Mouse (Mus musculus): Measurements from ENCODE around the gene Arl4c. TPM values are rescaled to one million over a fixed set of nuclear protein-coding genes. Genes with fewer than 3 reads are reported as not detected.
A peak's percentile ranks its signal among the peaks of the same experiment; 100 is the strongest.

Gene Arl4c
- polyA plus RNA-seq, 1 experiment from 2014 or later, result 42.8 TPM

GRCm38 (mm10) chr1:88720626-88721229 lies 18.7 kb upstream of the Arl4c start:
- no peaks in the 10 kb centered on the region for H3K27me3 ChIP-seq
- WGBS, result 56% methylated on average over 11 of the region's 11 CpGs
- no peaks in the 10 kb centered on the region; the same call in 1 of the 2 replicates for H3K9me3 ChIP-seq

GRCm38 (mm10) chr1:88718563-88718962 lies 16.5 kb upstream of the Arl4c start:
- WGBS, result 78% methylated on average over 3 of the region's 3 CpGs
- Histone ChIP-seq H3K9ac (no peak overlapping the region), H3K9me3 (no peaks in the 10 kb centered on the region; the same call in 1 of the 2 replicates)

More at GRCm38 (mm10) chr1:88720626-88721229, 18.7 kb upstream of the Arl4c start:
- Histone ChIP-seq H3K9ac (no peak overlapping the region), H3K27ac (no peak overlapping the region), H3K36me3 (no peaks in the 10 kb centered on the region), H3K4me2 (no peak overlapping the region), H3K4me3 (no peak overlapping the region), H3K4me1 (replicated peaks) (0 out of 2 replicates have a peak, but pooled peaks cover 3% of the 10 kb centered on the region)
- no peak for ATAC-seq (ENCODE audit: low FRiP score)

GRCm38 (mm10) chr1:88717736-88718135 lies 15.7 kb upstream of the Arl4c start:
- no peak for ATAC-seq (ENCODE audit: low FRiP score)
- no peaks in the 10 kb centered on the region for H3K36me3 ChIP-seq
- 79% methylated on average over 13 of the region's 13 CpGs for WGBS

More at GRCm38 (mm10) chr1:88718563-88718962, 16.5 kb upstream of the Arl4c start:
- Histone ChIP-seq H3K36me3 (no peaks in the 10 kb centered on the region), H3K4me2 (no peak overlapping the region), H3K4me3 (no peak overlapping the region), H3K27me3 (no peaks in the 10 kb centered on the region), H3K27ac (no peak overlapping the region), H3K4me1 (replicated peaks) (0 out of 2 replicates have a peak, but pooled peaks cover 3% of the 10 kb centered on the region)
- ATAC-seq (ENCODE audit: low FRiP score), result no peak

GRCm38 (mm10) chr1:88712011-88712410 lies 10.0 kb upstream of the Arl4c start:
- H3K4me1 ChIP-seq (replicated peaks), result peaks cover 16% of the 10 kb centered on the region
- WGBS, result 74% methylated on average over 6 of the region's 6 CpGs
- no peak overlapping the region for H3K27ac ChIP-seq
- no peak overlapping the region for H3K4me3 ChIP-seq
- H3K4me2 ChIP-seq, result no peak overlapping the region
- no peaks in the 10 kb centered on the region for H3K9me3 ChIP-seq
- no peak overlapping the region for H3K9ac ChIP-seq
- H3K36me3 ChIP-seq, result no peaks in the 10 kb centered on the region
- no peak for ATAC-seq (ENCODE audit: low FRiP score)
- no peaks in the 10 kb centered on the region for H3K27me3 ChIP-seq

More at GRCm38 (mm10) chr1:88717736-88718135, 15.7 kb upstream of the Arl4c start:
- Histone ChIP-seq H3K4me2 (no peak overlapping the region), H3K4me1 (replicated peaks) (0 out of 2 replicates have a peak, but pooled peaks cover 3% of the 10 kb centered on the region), H3K27me3 (no peaks in the 10 kb centered on the region), H3K9ac (no peak overlapping the region), H3K9me3 (no peaks in the 10 kb centered on the region), H3K4me3 (no peak overlapping the region), H3K27ac (no peak overlapping the region)

- Histone ChIP-seq H3K4me1 (replicated peaks) (peaks cover 26% of the 10 kb centered on the region), H3K4me3 (no peak overlapping the region), H3K27me3 (0 out of 2 replicates have a peak, but pooled peaks cover 4% of the 10 kb centered on the region), H3K4me2 (no peak overlapping the region), H3K27ac (peak overlapping the region; percentile 63), H3K9me3 (no peaks in the 10 kb centered on the region), H3K9ac (no peak overlapping the region), H3K36me3 (no peaks in the 10 kb centered on the region)
- 42% methylated on average over 9 of the region's 9 CpGs for WGBS
- no peak for ATAC-seq (ENCODE audit: low FRiP score)
These were observed 6.8 kb upstream of the Arl4c start for GRCm38 (mm10) chr1:88708646-88709305.

- H3K27me3 ChIP-seq, result 0 out of 2 replicates have a peak, but pooled peaks cover 5% of the 10 kb centered on the region
- H3K4me1 ChIP-seq (replicated peaks), result peaks cover 26% of the 10 kb centered on the region
- H3K4me2 ChIP-seq, result no peak overlapping the region
- ATAC-seq (ENCODE audit: low FRiP score), result no peak
- 80% methylated on average over 3 of the region's 3 CpGs for WGBS
- peak overlapping the region; percentile 14; the same call in 1 of the 2 replicates for H3K27ac ChIP-seq
- no peaks in the 10 kb centered on the region for H3K36me3 ChIP-seq
- H3K9me3 ChIP-seq, result no peaks in the 10 kb centered on the region
- no peak overlapping the region for H3K4me3 ChIP-seq
- H3K9ac ChIP-seq, result no peak overlapping the region
These were observed 6.2 kb upstream of the Arl4c start for GRCm38 (mm10) chr1:88708191-88708590.

- peaks cover 28% of the 10 kb centered on the region for H3K4me1 ChIP-seq (replicated peaks)
- H3K9me3 ChIP-seq, result no peaks in the 10 kb centered on the region
- no peaks in the 10 kb centered on the region for H3K36me3 ChIP-seq
- WGBS, result 25% methylated on average over 6 of the region's 6 CpGs
- no peak overlapping the region for H3K27ac ChIP-seq
- ATAC-seq (ENCODE audit: low FRiP score), result no peak
- H3K4me2 ChIP-seq, result no peak overlapping the region
- no peak overlapping the region for H3K9ac ChIP-seq
- H3K4me3 ChIP-seq, result no peak overlapping the region
- 0 out of 2 replicates have a peak, but pooled peaks cover 5% of the 10 kb centered on the region for H3K27me3 ChIP-seq
These were observed 5.5 kb upstream of the Arl4c start for GRCm38 (mm10) chr1:88707536-88707935.

GRCm38 (mm10) chr1:88705799-88706198 lies 3.8 kb upstream of the Arl4c start:
- Histone ChIP-seq H3K4me2 (0 out of 2 replicates have a peak overlapping the region, but pooled peaks have one; percentile 22), H3K27me3 (0 out of 2 replicates have a peak, but pooled peaks cover 5% of the 10 kb centered on the region), H3K4me1 (replicated peaks) (peaks cover 31% of the 10 kb centered on the region), H3K9ac (no peak overlapping the region), H3K9me3 (no peaks in the 10 kb centered on the region), H3K27ac (peak overlapping the region; percentile 12; the same call in 1 of the 2 replicates), H3K36me3 (no peaks in the 10 kb centered on the region), H3K4me3 (no peak overlapping the region)
- 1% methylated on average over 15 of the region's 15 CpGs for WGBS
- ATAC-seq (ENCODE audit: low FRiP score), result peak; percentile 61

- no peak for ATAC-seq (ENCODE audit: low FRiP score)
- no peaks in the 10 kb centered on the region for H3K9me3 ChIP-seq
- H3K4me2 ChIP-seq, result no peak overlapping the region
- H3K9ac ChIP-seq, result no peak overlapping the region
- peaks cover 31% of the 10 kb centered on the region for H3K4me1 ChIP-seq (replicated peaks)
- no peak overlapping the region for H3K4me3 ChIP-seq
- H3K27ac ChIP-seq, result no peak overlapping the region
- 0 out of 2 replicates have a peak, but pooled peaks cover 5% of the 10 kb centered on the region for H3K27me3 ChIP-seq
- 62% methylated on average over 6 of the region's 6 CpGs for WGBS
- no peaks in the 10 kb centered on the region for H3K36me3 ChIP-seq
These were observed 3.0 kb upstream of the Arl4c start for GRCm38 (mm10) chr1:88705050-88705449.

GRCm38 (mm10) chr1:88700961-88701861 lies 810 bp downstream of the Arl4c start:
- 0 out of 2 replicates have a peak, but pooled peaks cover 5% of the 10 kb centered on the region for H3K27me3 ChIP-seq
- H3K4me2 ChIP-seq, result peak overlapping the region; percentile 72
- peaks cover 35% of the 10 kb centered on the region for H3K4me1 ChIP-seq (replicated peaks)
- ATAC-seq (ENCODE audit: low FRiP score), result peak; percentile 59
- peak overlapping the region; percentile 98 for H3K27ac ChIP-seq
- peak overlapping the region; percentile 96 for H3K4me3 ChIP-seq
- peak overlapping the region; percentile 99 for H3K9ac ChIP-seq
- H3K36me3 ChIP-seq, result peaks cover 15% of the 10 kb centered on the region
- H3K9me3 ChIP-seq, result no peaks in the 10 kb centered on the region
- WGBS, result under 1% methylated on average over 78 of the region's 78 CpGs

- 2% methylated on average over 25 of the region's 25 CpGs for WGBS
- H3K4me2 ChIP-seq, result peak overlapping the region; percentile 72
These were observed 1.9 kb downstream of the Arl4c start for GRCm38 (mm10) chr1:88699856-88700791.

More at GRCm38 (mm10) chr1:88699856-88700791, 1.9 kb downstream of the Arl4c start:
- Histone ChIP-seq H3K4me1 (replicated peaks) (peaks cover 27% of the 10 kb centered on the region), H3K9me3 (no peaks in the 10 kb centered on the region), H3K36me3 (peaks cover 16% of the 10 kb centered on the region), H3K27ac (peak overlapping the region; percentile 98), H3K27me3 (0 out of 2 replicates have a peak, but pooled peaks cover 5% of the 10 kb centered on the region), H3K4me3 (peak overlapping the region; percentile 96), H3K9ac (peak overlapping the region; percentile 99)
- peak; percentile 30; the same call in 1 of the 2 replicates for ATAC-seq (ENCODE audit: low FRiP score)
